Mouse (Mus musculus) left cerebral cortex, adult 18-20 months (tissue): ENCODE measurements around the gene F13a1. TPM values are rescaled to one million over a fixed set of nuclear protein-coding genes. Genes with fewer than 3 reads are reported as not detected.

Experiments used
- DNase-seq, 2 experiments: peaks; one replicate each; pipeline ENCODE4 v3.0.0; 2021 to 2022; ENCODE audit warnings: low spot score in 2 of 2, mixed read lengths in 1 of 2
- total RNA-seq, 2 experiments: library from RNA; stranded (reverse); gene quantifications; 2 replicates each; pipeline ENCODE4 v1.2.3; 2021

The F13a1 gene
- total RNA-seq, 2 experiments from 2014 or later = 3.7 TPM

- DNase-seq = no peak
Measured at GRCm38 (mm10) chr13:36958996-36959395, 91.0 kb downstream of the F13a1 start.

- DNase-seq = no peak
Measured at GRCm38 (mm10) chr13:36954937-36955336, 95.1 kb downstream of the F13a1 start.

- no peak for DNase-seq
Measured at GRCm38 (mm10) chr13:36953676-36954075, 96.4 kb downstream of the F13a1 start.

- no peak for DNase-seq
Measured at GRCm38 (mm10) chr13:36941891-36942290, 108.2 kb downstream of the F13a1 start.

- no peak for DNase-seq
Measured at GRCm38 (mm10) chr13:36932066-36932465, 118.0 kb downstream of the F13a1 start.

- no peak for DNase-seq
Measured at GRCm38 (mm10) chr13:36919737-36920136, 130.3 kb downstream of the F13a1 start.

- no peak for DNase-seq
Measured at GRCm38 (mm10) chr13:36903885-36904284, 146.2 kb downstream of the F13a1 start.

- DNase-seq = no peak
Measured at GRCm38 (mm10) chr13:36903447-36903846, 146.6 kb downstream of the F13a1 start.

GRCm38 (mm10) chr13:36901603-36902002, 148.4 kb downstream of the F13a1 start:
- DNase-seq = no peak

GRCm38 (mm10) chr13:36901016-36901415, 149.0 kb downstream of the F13a1 start:
- DNase-seq = no peak

- DNase-seq = no peak
Measured at GRCm38 (mm10) chr13:36896061-36896460, 154.0 kb downstream of the F13a1 start.

- peak; percentile 64 to 74 for DNase-seq
Measured at GRCm38 (mm10) chr13:36893762-36894161, 156.3 kb downstream of the F13a1 start.

- DNase-seq = peak; percentile 19 to 48
Measured at GRCm38 (mm10) chr13:36892216-36892615, 157.8 kb downstream of the F13a1 start.

GRCm38 (mm10) chr13:36885973-36886372, 164.1 kb downstream of the F13a1 start:
- DNase-seq = no peak

- DNase-seq = no peak
Measured at GRCm38 (mm10) chr13:36839111-36839510, 210.9 kb downstream of the F13a1 start.
